Mouse (Mus musculus) ES-E14 (cell line): Measurements from ENCODE around the gene Slc50a1. TPM values are rescaled to one million over a fixed set of nuclear protein-coding genes. Genes with fewer than 3 reads are reported as not detected.

Experiments used
- DNase-seq: peaks from one replicate; pipeline ENCODE4 v3.0.0-alpha.2; 2013; ENCODE audit warnings: low read depth, low spot score
- H3K27ac ChIP-seq: 2 replicates; pipeline ENCODE4 v1.5.1; 2012; ENCODE audit warnings: low read depth, mild to moderate bottlenecking, low read length, moderate library complexity, mixed read lengths; ENCODE audit not compliant: poor library complexity, insufficient read depth, severe bottlenecking
- H3K36me3 ChIP-seq: 2 replicates; pipeline ENCODE4 v1.6.1; 2012; ENCODE audit warnings: mild to moderate bottlenecking, low read length, moderate library complexity, mixed read lengths; ENCODE audit not compliant: control insufficient read depth, poor library complexity, insufficient read depth, severe bottlenecking
- H3K4me1 ChIP-seq, 2 experiments: fragments of 150-350 bp in 1 of 2; sonication (generic) in 1 of 2; 2 replicates each; pipeline ENCODE4 v1.6.1; 2012; ENCODE audit warnings: low read length in 2 of 2, mild to moderate bottlenecking in 1 of 2, mixed read lengths in 1 of 2; ENCODE audit not compliant: control insufficient read depth in 2 of 2, insufficient read depth in 2 of 2, poor library complexity in 1 of 2
- H3K4me3 ChIP-seq, 2 experiments: fragments of 150-350 bp in 1 of 2; sonication (generic) in 1 of 2; 2 replicates each; pipeline ENCODE4 v1.5.1; 2012; ENCODE audit warnings: low read length in 2 of 2, low read depth in 1 of 2, mild to moderate bottlenecking in 1 of 2, mixed read lengths in 1 of 2; ENCODE audit not compliant: insufficient read depth in 1 of 2, poor library complexity in 1 of 2, severe bottlenecking in 1 of 2
- H3K9ac ChIP-seq: 2 replicates; pipeline ENCODE4 v1.6.1; 2012; ENCODE audit warnings: low read depth, mild to moderate bottlenecking, low read length, mixed read lengths; ENCODE audit not compliant: poor library complexity, insufficient read depth, severe bottlenecking
- H3K9me3 ChIP-seq: fragments of 150-350 bp; sonication (generic); 2 replicates; pipeline ENCODE4 v1.6.1; 2012; ENCODE audit warnings: low read depth, mild to moderate bottlenecking, low read length; ENCODE audit not compliant: control insufficient read depth, insufficient read depth
- CHD2 ChIP-seq: IDR thresholded peaks from 2 replicates; pipeline ENCODE4 v1.6.1; 2014; ENCODE audit warnings: mild to moderate bottlenecking, low read depth, low read length, inconsistent platforms
- HCFC1 ChIP-seq: IDR thresholded peaks from 2 replicates; pipeline ENCODE4 v1.6.1; 2012; ENCODE audit warnings: low read length, inconsistent platforms, borderline replicate concordance; ENCODE audit not compliant: insufficient read depth
- MAFK ChIP-seq: IDR thresholded peaks from 2 replicates; pipeline ENCODE4 v1.6.1; 2014; ENCODE audit warnings: mild to moderate bottlenecking, low read depth, low read length, inconsistent platforms; ENCODE audit not compliant: insufficient read depth
- ZC3H11A ChIP-seq: IDR thresholded peaks from 2 replicates; pipeline ENCODE4 v1.6.1; 2012; ENCODE audit warnings: low read depth, mild to moderate bottlenecking, inconsistent platforms, low read length, borderline replicate concordance
- ZNF384 ChIP-seq: IDR thresholded peaks from 2 replicates; pipeline ENCODE4 v1.6.1; 2012; ENCODE audit warnings: low read depth, low read length, inconsistent platforms
- in situ Hi-C, 2 experiments: fragments of 600-800 bp; cut with MboI; formaldehyde crosslinking; loops; one replicate each; pipeline ENCODE4 v1.15.1; 2025; ENCODE audit warnings: low sequenced_read_pairs in 2 of 2, inconsistent platforms in 1 of 2; ENCODE audit not compliant: unreplicated experiment in 2 of 2
- total RNA-seq: library from RNA; depleted of rRNA; stranded (reverse); fragments of 300-350 nt; gene quantifications from 2 replicates; pipeline ENCODE4 v1.2.3, GENCODE M21; 2012

Slc50a1 gene
- total RNA-seq, 1 experiment: 17.0 TPM

GRCm38 (mm10) chr3:89317246-89317645 is 46.9 kb upstream of the Slc50a1 start:
- H3K36me3 ChIP-seq: no peaks in the 10 kb centered on the region
- no peak overlapping the region; the same call in 1 of the 2 replicates for H3K9ac ChIP-seq
- no peak overlapping the region for H3K4me3 ChIP-seq
- TF ChIP-seq ZNF384 (no peak), ZC3H11A (no peak), HCFC1 (no peak), MAFK (no peak), CHD2 (no peak)
- DNase-seq: no peak
- in situ Hi-C loops: no loop called here
- H3K4me1 ChIP-seq: peaks cover 0 to 22% of the 10 kb centered on the region in 2 experiments; a peak in 2 of 4 replicates
- H3K27ac ChIP-seq: no peak overlapping the region
- H3K9me3 ChIP-seq: no peaks in the 10 kb centered on the region

DNA sequence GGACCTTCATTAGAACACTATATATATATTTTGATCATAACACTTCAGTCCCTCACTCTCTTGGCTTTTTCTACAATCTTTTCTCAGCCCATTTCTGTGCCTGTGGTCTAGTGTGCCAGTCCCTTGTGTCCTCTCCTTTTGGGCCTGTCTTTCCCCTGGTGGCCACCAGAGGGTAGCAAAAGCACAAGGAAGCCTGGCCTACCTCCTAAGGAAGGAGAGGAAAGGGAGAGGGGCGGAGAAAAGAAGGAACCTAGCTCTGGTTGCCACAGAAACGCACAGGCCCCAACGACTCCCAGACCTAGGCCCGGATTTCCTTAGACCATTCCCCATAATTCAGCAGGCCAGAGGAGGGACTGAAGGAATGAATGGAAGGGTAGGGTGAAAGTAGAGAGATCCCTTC is 46.5 kb upstream of the Slc50a1 start:
- H3K9ac ChIP-seq: no peak overlapping the region; the same call in 1 of the 2 replicates

GRCm38 (mm10) chr3:89315930-89316831 is 45.8 kb upstream of the Slc50a1 start:
- no peak for DNase-seq
- in situ Hi-C loops: no loop called here
- no peak for TF ChIP-seq ZNF384
- TF ChIP-seq ZC3H11A: no peak
- TF ChIP-seq MAFK: no peak
- TF ChIP-seq CHD2: no peak
- no peak for TF ChIP-seq HCFC1
- H3K9me3 ChIP-seq: no peaks in the 10 kb centered on the region
- no peak overlapping the region; the same call in 1 of the 2 replicates for H3K27ac ChIP-seq
- H3K4me1 ChIP-seq: peaks cover 0 to 22% of the 10 kb centered on the region in 2 experiments; a peak in 2 of 4 replicates
- H3K36me3 ChIP-seq: no peaks in the 10 kb centered on the region
- H3K4me3 ChIP-seq: peak overlapping the region; percentile 21 to 40
- peak overlapping the region; percentile 9; the same call in 1 of the 2 replicates for H3K9ac ChIP-seq

More for the DNA sequence above, 46.5 kb upstream of the Slc50a1 start:
- DNase-seq: peak; percentile 96
- TF ChIP-seq ZC3H11A (peak; percentile 66; the same call in 1 of the 2 replicates), ZNF384 (no peak), CHD2 (no peak), HCFC1 (no peak)
- H3K9me3 ChIP-seq: no peaks in the 10 kb centered on the region
- no peak overlapping the region for H3K4me3 ChIP-seq
- in situ Hi-C loops: no loop called here
- H3K36me3 ChIP-seq: no peaks in the 10 kb centered on the region
- H3K27ac ChIP-seq: no peak overlapping the region
- H3K4me1 ChIP-seq: peaks cover 0 to 22% of the 10 kb centered on the region in 2 experiments; a peak in 2 of 4 replicates

GRCm38 (mm10) chr3:89315195-89315929 is 45.0 kb upstream of the Slc50a1 start:
- in situ Hi-C loops: no loop called here
- H3K9ac ChIP-seq: peak overlapping the region; percentile 49; the same call in 1 of the 2 replicates
- H3K36me3 ChIP-seq: no peaks in the 10 kb centered on the region
- peak overlapping the region; percentile 50 to 66 for H3K4me3 ChIP-seq
- peaks cover 0 to 22% of the 10 kb centered on the region in 2 experiments; a peak in 2 of 4 replicates for H3K4me1 ChIP-seq
- 0 out of 2 replicates have a peak overlapping the region, but pooled peaks have one; percentile 7 for H3K27ac ChIP-seq
- DNase-seq: no peak
- no peak for TF ChIP-seq ZC3H11A
- no peak for TF ChIP-seq CHD2
- 0 out of 2 replicates have a peak, but pooled peaks have one; percentile 38 for TF ChIP-seq HCFC1
- TF ChIP-seq MAFK: no peak
- no peak for TF ChIP-seq ZNF384
- no peaks in the 10 kb centered on the region for H3K9me3 ChIP-seq
